Mouse (Mus musculus): ENCODE data around the gene Mri1.

The Mri1 gene

DNA sequence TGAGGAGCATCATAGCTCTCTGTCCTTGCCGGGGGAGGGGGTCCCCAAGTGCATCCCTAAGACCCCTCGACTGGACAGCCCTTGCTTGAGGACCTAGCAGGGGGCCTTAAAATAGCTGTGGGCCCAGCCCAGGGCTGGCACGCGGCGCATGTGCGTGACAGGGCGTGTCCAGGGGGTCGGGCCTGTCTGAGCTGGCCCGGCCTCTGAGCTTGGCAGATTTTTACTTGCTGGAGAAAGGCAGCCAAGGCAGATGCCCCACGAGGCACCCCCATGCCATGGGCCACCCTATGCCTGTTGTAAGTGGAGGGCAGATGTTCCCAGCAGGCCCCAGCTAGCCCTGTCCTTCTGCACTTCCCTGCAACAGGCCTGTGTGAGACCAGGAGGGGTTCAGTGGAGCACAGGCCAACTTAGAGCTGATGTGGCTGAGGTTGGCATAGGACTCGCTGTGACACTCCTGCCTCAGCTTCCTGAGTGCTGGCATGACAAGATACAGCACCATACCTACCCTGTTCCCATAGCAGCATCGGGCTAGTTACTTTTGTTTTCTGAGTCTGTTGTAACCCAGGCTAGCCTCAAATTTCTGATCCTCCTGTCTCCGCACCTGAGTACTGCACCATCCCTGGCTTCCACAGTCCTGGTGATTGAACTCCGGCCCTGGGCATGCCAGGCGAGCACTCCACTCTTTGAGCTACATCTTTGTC lies 55.4 kb downstream of the Mri1 start:
- peak; percentile 37 to 58 for DNase-seq

DNA sequence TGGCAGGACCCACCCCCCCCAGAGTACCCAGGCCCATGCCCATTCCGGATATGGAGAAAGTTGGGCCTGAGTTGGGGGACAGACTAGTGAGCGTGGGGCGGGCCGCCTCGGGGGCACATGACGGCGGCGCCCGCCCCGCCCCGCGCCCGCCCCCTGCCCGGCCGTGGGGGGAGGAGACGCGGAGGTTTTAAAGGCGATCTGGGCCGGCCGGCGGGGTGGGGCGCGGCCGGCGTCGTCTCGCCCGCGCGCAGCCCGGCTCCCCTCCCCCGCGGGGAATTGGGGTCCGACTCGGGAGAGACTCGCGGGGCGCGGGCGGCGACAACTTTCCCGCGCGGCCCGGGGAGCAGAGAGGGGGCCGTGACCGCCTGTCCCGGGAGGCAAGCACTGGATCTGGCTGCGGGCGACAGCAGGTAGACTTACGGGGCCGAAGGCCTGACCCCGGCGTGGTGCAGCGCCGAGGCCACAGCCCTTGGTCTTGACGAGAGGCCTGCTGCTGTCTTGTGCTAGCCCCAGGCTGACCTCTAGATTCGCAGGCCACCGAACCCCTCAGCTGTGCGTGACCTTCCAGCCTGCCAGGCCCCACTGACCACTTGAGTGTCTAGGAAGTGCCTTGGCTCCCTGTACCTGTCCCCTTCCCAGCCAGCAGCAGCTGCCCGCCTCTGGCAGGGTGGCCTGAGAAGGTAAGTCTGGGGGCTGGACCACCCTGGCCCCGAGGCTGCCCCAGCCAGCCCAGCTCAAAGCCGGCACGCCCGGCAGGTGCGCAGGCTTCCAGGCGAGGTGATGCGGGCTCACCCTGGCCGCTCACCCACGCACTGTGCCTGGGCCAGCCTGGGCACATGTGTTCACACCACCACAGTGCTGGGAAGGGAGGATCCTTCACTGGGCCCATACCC lies 56.2 kb downstream of the Mri1 start:
- DNase-seq, result peak; percentile 62 to 71

DNA sequence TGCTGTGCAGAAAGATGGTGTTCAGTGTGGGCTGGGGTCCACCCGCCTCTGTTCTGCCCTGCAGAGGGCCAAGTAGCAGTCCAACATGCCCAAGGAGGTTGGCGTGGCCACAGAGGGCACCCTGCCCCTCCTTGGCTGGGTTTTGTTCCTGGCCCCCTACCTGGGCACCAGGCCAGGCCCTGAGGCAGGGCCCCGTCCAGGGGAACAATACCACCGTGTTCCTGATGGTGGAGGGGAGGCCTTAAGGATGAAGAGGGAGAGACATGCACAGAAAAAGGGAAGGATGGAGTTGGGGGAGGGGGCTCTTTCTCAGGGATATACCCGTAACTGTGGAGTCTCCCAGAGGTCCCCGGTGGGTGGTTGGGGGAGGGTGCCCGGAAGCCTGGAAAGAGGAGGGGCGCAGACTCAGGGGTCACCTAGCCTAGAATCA lies 57.0 kb downstream of the Mri1 start:
- DNase-seq, result no peak

Data from spleen, adult 18-20 months (tissue).